Mouse (Mus musculus) lung, postnatal 0 days (tissue): ENCODE results near the gene Vamp8.

Source experiments
- CTCF ChIP-seq: IDR thresholded peaks from 2 replicates; pipeline ENCODE4 v1.5.1; 2016; ENCODE audit warnings: antibody characterized with exemption, mild to moderate bottlenecking
- EP300 ChIP-seq: IDR thresholded peaks from 2 replicates; pipeline ENCODE4 v1.6.1; 2016; ENCODE audit warnings: antibody characterized with exemption, mild to moderate bottlenecking, control low read depth

DNA sequence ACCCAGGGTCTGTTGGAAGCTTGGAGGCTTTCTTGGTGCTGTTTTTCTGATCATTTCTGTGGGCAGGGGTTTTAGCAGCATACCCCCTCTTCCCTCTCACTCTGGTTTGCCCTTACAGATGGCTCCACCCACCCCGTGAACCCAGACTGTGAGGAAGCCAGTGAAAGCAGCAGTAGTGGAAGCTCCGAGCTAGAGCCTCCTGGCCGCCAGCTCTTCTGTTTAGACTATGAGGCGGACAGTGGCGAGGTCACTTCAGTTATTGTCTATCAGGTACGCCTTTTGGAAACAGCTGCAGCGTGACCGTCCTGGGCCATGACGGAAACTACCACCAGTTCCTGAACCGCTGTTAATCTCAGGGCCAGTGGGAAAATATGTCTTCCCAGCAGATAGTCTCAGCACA, 42.1 kb downstream of the Vamp8 start:
- no peak for TF ChIP-seq EP300
- no peak for TF ChIP-seq CTCF
